Mouse (Mus musculus) midbrain, postnatal 0 days (tissue): Measurements from ENCODE around the gene Tmem169. TPM values are rescaled to one million over a fixed set of nuclear protein-coding genes. Genes with fewer than 3 reads are reported as not detected.

Experiments
- ATAC-seq: fragments of 200-750 bp; cut with Nextera tagmentation; 2 replicates; pipeline ENCODE4 v1.8.0; 2017; ENCODE audit warnings: moderate number of reproducible peaks, mild to moderate bottlenecking, moderate TSS enrichment, moderate library complexity; ENCODE audit not compliant: low FRiP score
- DNase-seq: peaks from one replicate; pipeline ENCODE4 v3.0.0-alpha.2; 2015; ENCODE audit warnings: low spot score
- H3K27ac ChIP-seq: fragments of 300-500 bp; sonication (generic); 2 replicates; pipeline ENCODE4 v1.5.1; 2014; ENCODE audit warnings: low read depth, mild to moderate bottlenecking, low read length, mixed read lengths
- H3K27me3 ChIP-seq: fragments of 300-500 bp; sonication (generic); 2 replicates; pipeline ENCODE4 v1.6.1; 2014; ENCODE audit warnings: low read length, control low read depth, mixed read lengths; ENCODE audit not compliant: insufficient read depth
- H3K36me3 ChIP-seq: fragments of 300-500 bp; sonication (generic); 2 replicates; pipeline ENCODE4 v1.6.1; 2014; ENCODE audit warnings: low read length, control low read depth, mixed read lengths; ENCODE audit not compliant: insufficient read depth
- H3K4me1 ChIP-seq: fragments of 300-500 bp; sonication (generic); 2 replicates; pipeline ENCODE4 v1.6.1; 2014; ENCODE audit warnings: mild to moderate bottlenecking, control low read depth, antibody characterized with exemption, low read length, mixed read lengths; ENCODE audit not compliant: insufficient read depth
- H3K4me2 ChIP-seq: fragments of 300-500 bp; sonication (generic); 2 replicates; pipeline ENCODE4 v1.6.1; 2014; ENCODE audit warnings: low read depth, mild to moderate bottlenecking, low read length, mixed read lengths; ENCODE audit not compliant: poor library complexity, severe bottlenecking
- H3K4me3 ChIP-seq: fragments of 300-500 bp; sonication (generic); 2 replicates; pipeline ENCODE4 v1.5.1; 2014; ENCODE audit warnings: low read depth, mild to moderate bottlenecking, low read length, moderate library complexity
- H3K9ac ChIP-seq: fragments of 300-500 bp; sonication (generic); replicated peaks from 2 replicates; pipeline ENCODE4 v1.6.1; 2014; ENCODE audit warnings: mild to moderate bottlenecking, low read length, moderate library complexity, mixed read lengths; ENCODE audit not compliant: poor library complexity, severe bottlenecking
- H3K9me3 ChIP-seq: fragments of 300-500 bp; sonication (generic); 2 replicates; pipeline ENCODE4 v1.6.1; 2016; ENCODE audit warnings: low read length, control low read depth
- CTCF ChIP-seq: IDR thresholded peaks from 2 replicates; pipeline ENCODE4 v1.5.1; 2016; ENCODE audit warnings: antibody characterized with exemption, mild to moderate bottlenecking
- WGBS: fragments of 180-500 bp; shearing (Covaris S2); extraction: QIAGEN DNeasy Blood & Tissue Kit; methylation state at CpG from one replicate; pipeline ENCODE4 v1.1.7; 2014; 5-methylcytosine and 5-hydroxymethylcytosine counted together
- polyA plus RNA-seq: library from polyadenylated mRNA; unstranded; fragments of >200 nt; fragmentation: Nextera tagmentation; extraction: Ambion mirVana; gene quantifications from 2 replicates; pipeline ENCODE4 v1.2.1, GENCODE M21; 2015
- total RNA-seq: library from RNA; depleted of rRNA; stranded (reverse); fragments of >200 nt; gene quantifications from 2 replicates; pipeline ENCODE4 v1.2.3, GENCODE M21; 2014

The Tmem169 gene
- total and polyA plus RNA-seq, 2 experiments from 2014 or later: 34.1 to 37.3 TPM

DNA sequence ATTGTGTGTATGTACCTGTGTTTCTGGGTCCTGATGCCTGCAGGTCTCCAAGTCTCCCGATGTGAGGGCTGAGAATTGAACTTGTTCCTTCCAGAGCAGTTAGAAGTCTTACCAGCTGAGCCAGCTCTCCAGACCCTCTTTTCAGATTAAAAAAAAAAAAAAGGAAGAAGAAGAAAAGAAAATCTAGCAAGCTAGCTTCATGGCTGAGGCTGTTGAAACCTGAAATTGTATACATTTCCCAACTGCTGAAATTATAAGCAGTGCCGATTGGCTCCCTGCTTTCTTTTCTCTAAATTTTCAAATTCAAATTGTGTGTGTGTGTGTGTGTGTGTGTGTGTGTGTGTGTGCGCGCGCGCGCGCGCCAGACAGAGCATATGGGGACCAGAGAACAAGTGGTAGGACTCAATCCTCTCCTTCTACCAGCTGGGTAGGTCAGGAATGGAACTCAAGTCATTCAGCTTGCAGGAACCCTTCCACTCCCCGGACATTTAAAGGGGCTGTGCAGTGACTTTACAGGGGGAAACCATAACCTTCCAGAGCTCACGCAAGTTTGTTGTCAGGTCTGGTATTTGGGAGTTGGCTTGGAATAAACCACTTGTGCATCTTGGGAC lies 30.2 kb upstream of the Tmem169 start:
- Histone ChIP-seq H3K4me3 (peak overlapping the region; percentile 40), H3K9ac (peak overlapping the region; percentile 51), H3K4me2 (peak overlapping the region; percentile 57), H3K27me3 (no peaks in the 10 kb centered on the region), H3K4me1 (peaks cover 8% of the 10 kb centered on the region; the same call in 1 of the 2 replicates), H3K36me3 (no peaks in the 10 kb centered on the region), H3K27ac (peak overlapping the region; percentile 77), H3K9me3 (no peaks in the 10 kb centered on the region)
- no peak for TF ChIP-seq CTCF
- DNase-seq: peak; percentile 10
- ATAC-seq: no peak; the same call in 1 of the 2 replicates
- WGBS: 44% methylated on average over 11 of the region's 11 CpGs

DNA sequence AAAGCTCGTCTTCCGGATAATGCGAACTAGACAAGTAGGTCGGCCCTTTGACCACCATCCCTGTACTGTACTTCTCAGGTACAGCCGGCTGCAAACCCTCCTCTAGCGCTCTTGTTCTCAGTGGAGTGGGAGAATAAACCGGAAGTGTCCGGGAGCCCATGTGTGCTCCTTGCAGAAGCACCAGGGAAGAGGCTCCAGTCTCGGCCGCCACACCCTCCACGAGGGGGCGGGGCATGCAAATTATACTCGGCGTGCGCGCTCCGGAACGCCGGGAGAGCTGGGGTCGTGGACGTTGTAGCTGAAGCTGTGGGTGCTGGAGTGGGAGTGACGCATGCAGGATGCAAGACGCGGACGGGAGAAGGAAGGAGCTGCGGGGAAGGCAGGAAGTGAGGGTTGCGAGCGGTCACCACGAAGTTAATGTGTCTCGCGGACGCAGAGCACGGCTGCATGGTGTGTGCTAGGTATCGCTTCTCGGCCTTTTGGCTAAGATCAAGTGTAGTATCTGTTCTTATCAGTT lies 29.6 kb upstream of the Tmem169 start:
- peak overlapping the region; percentile 57 for H3K4me2 ChIP-seq
- no peaks in the 10 kb centered on the region for H3K36me3 ChIP-seq
- H3K4me1 ChIP-seq: peaks cover 8% of the 10 kb centered on the region; the same call in 1 of the 2 replicates
- no peaks in the 10 kb centered on the region for H3K27me3 ChIP-seq
- WGBS: 1% methylated on average over 35 of the region's 35 CpGs
- TF ChIP-seq CTCF: peak; percentile 46
- DNase-seq: peak; percentile 87
- ATAC-seq: peak; percentile 91
- peak overlapping the region; percentile 51 for H3K9ac ChIP-seq
- H3K4me3 ChIP-seq: peak overlapping the region; percentile 40
- H3K27ac ChIP-seq: peak overlapping the region; percentile 77
- H3K9me3 ChIP-seq: no peaks in the 10 kb centered on the region

DNA sequence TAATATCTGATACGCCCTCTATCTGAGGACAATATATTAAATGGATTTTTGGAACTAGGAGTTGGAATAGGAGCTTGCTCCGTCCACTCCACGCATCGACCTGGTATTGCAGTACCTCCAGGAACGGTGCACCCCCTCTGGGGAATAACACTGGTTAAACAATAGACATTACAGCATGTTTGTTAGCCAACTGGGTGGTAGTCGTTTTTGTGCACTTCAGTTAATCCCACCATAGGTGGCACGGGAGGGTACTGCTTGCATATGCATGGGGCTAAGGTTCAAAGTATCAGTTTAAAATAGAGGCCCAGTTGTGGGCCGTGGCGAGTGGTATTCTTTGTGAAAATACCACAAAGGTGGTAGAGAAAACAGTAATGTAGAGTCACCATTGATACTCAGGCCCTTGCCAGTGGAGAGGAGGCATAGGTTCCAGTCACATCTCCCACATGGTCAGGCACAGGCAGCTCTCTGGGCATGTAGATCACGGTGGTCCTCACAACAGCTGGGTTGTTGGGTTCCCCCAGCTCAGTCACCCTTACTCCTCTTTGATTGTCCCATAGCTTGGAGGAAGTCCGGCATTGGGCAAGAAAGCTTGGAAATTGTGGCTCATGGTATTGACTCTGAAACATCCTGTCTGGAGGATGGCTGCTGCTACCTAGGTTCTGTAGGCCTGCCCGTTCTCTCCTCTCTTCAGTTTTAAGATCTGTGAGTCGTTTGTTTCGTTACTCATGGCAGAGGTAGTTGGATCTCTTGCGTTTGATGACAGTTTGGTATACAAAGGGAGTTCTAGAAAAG lies 28.9 kb upstream of the Tmem169 start:
- Histone ChIP-seq H3K27me3 (no peaks in the 10 kb centered on the region), H3K4me2 (peak overlapping the region; percentile 57), H3K9me3 (no peaks in the 10 kb centered on the region), H3K9ac (peak overlapping the region; percentile 51), H3K27ac (peak overlapping the region; percentile 82), H3K36me3 (no peaks in the 10 kb centered on the region), H3K4me1 (peaks cover 8% of the 10 kb centered on the region; the same call in 1 of the 2 replicates), H3K4me3 (peak overlapping the region; percentile 40)
- TF ChIP-seq CTCF: peak; percentile 21
- 2% methylated on average over 15 of the region's 15 CpGs for WGBS
- DNase-seq (peak; percentile 84), ATAC-seq (peak; percentile 77)

DNA sequence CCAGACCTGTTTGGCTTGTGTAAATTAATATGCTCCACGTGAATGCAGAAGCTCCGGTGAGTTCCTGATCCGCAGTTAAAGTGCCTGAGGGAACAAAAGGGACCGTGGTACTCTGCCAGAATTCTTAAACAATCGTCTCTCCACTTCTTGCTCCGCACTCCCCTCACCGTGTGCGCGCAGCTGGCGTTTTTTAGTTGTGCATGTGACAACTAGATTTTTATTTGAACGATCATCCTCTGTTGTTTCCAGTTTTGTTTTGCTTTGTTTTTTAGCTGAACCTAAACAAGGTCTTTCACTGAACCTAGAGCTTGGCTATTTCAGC lies 28.4 kb upstream of the Tmem169 start:
- no peak for DNase-seq
- Histone ChIP-seq H3K9me3 (no peaks in the 10 kb centered on the region), H3K4me3 (peak overlapping the region; percentile 40), H3K27me3 (no peaks in the 10 kb centered on the region), H3K36me3 (no peaks in the 10 kb centered on the region), H3K9ac (peak overlapping the region; percentile 44), H3K4me1 (peaks cover 8% of the 10 kb centered on the region; the same call in 1 of the 2 replicates), H3K4me2 (peak overlapping the region; percentile 57), H3K27ac (peak overlapping the region; percentile 82)
- WGBS: 13% methylated on average over 11 of the region's 11 CpGs
- no peak for TF ChIP-seq CTCF
- ATAC-seq: no peak

DNA sequence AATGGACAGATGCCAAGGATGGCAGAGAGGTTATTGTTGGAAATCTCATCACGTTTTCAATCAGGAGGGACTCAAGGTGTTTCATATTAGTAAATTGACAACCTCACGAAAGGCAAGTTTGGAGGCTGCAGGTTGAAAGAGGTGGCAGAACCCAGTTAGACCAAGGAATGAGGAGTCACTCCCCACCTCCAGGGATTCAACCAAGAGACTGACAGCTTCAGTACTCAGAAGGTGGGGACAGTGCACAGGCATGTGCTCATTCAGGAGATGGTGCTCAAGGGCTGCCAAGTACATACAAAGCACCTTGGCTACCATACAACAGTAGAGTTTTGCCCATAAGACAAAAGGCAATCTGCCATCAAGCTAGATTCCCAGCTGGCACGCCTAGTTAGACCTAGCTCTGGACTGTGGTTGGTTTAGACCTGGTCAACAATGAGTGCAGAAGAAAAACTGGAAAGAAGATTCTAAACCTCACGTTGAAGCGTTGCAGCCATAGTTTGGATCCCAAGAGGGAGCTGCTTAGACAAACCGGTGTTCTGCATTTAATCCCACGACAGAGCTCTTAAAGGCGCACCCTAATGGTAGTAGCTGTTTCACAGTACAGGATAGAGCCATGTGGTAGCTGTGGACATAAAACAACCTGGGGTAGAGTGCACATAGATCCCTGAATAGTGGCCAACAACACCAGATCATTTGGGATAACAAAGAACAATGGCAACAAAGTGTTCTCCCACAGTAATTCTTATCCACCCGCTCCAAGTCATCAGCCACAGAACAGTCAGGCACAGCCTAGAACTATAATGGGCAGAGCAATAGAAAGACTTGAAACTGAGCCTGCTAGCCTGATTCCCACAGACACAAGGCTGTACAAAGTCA lies 27.6 kb upstream of the Tmem169 start:
- no peaks in the 10 kb centered on the region for H3K9me3 ChIP-seq
- H3K27ac ChIP-seq: peak overlapping the region; percentile 82
- TF ChIP-seq CTCF: no peak
- H3K4me1 ChIP-seq: peaks cover 8% of the 10 kb centered on the region; the same call in 1 of the 2 replicates
- ATAC-seq: no peak
- DNase-seq: peak; percentile 15
- WGBS: 69% methylated on average over 9 of the region's 9 CpGs
- 0 out of 2 replicates have a peak overlapping the region, but pooled peaks have one; percentile 44 for H3K9ac ChIP-seq
- peak overlapping the region; percentile 57 for H3K4me2 ChIP-seq
- H3K36me3 ChIP-seq: 0 out of 2 replicates have a peak, but pooled peaks cover 2% of the 10 kb centered on the region
- H3K4me3 ChIP-seq: peak overlapping the region; percentile 40; the same call in 1 of the 2 replicates
- no peaks in the 10 kb centered on the region for H3K27me3 ChIP-seq
